Mouse (Mus musculus) heart, embryonic 15.5 days (tissue): ENCODE results near the gene Efna2. TPM values are rescaled to one million over a fixed set of nuclear protein-coding genes. Genes with fewer than 3 reads are reported as not detected.
A peak's percentile ranks its signal among the peaks of the same experiment; 100 is the strongest.

Source experiments
- ATAC-seq: fragments of 200-750 bp; cut with Nextera tagmentation; replicated peaks from 2 replicates; pipeline ENCODE4 v1.8.0; 2017; ENCODE audit warnings: low read depth, moderate TSS enrichment; ENCODE audit not compliant: insufficient number of reproducible peaks, insufficient read depth, low FRiP score
- H3K27ac ChIP-seq: fragments of 300-500 bp; sonication (generic); 2 replicates; pipeline ENCODE4 v1.5.1; 2015; ENCODE audit warnings: mild to moderate bottlenecking, inconsistent platforms
- H3K27me3 ChIP-seq: fragments of 300-500 bp; sonication (generic); 2 replicates; pipeline ENCODE4 v1.6.1; 2015; ENCODE audit warnings: inconsistent platforms
- H3K36me3 ChIP-seq: fragments of 300-500 bp; sonication (generic); 2 replicates; pipeline ENCODE4 v1.6.1; 2015; ENCODE audit warnings: mild to moderate bottlenecking, inconsistent platforms
- H3K4me1 ChIP-seq: fragments of 300-500 bp; sonication (generic); replicated peaks from 2 replicates; pipeline ENCODE4 v1.6.1; 2015; ENCODE audit warnings: inconsistent platforms
- H3K4me2 ChIP-seq: fragments of 300-500 bp; sonication (generic); 2 replicates; pipeline ENCODE4 v1.6.1; 2015; ENCODE audit warnings: inconsistent platforms, mild to moderate bottlenecking, moderate library complexity
- H3K4me3 ChIP-seq: fragments of 300-500 bp; sonication (generic); 2 replicates; pipeline ENCODE4 v1.5.1; 2015; ENCODE audit warnings: mild to moderate bottlenecking, inconsistent platforms
- H3K9ac ChIP-seq: fragments of 300-500 bp; sonication (generic); 2 replicates; pipeline ENCODE4 v1.6.1; 2015; ENCODE audit warnings: mild to moderate bottlenecking, inconsistent platforms
- H3K9me3 ChIP-seq: fragments of 300-500 bp; sonication (generic); replicated peaks from 2 replicates; pipeline ENCODE4 v1.6.1; 2016; ENCODE audit warnings: inconsistent platforms
- WGBS: fragments of 180-500 bp; shearing (Covaris S2); methylation state at CpG from one replicate; pipeline ENCODE4 v1.1.7; 2015; ENCODE audit warnings: mixed read lengths; 5-methylcytosine and 5-hydroxymethylcytosine counted together
- polyA plus RNA-seq: library from polyadenylated mRNA; unstranded; fragments of >200 nt; fragmentation: Nextera tagmentation; extraction: Ambion mirVana; gene quantifications from 2 replicates; pipeline ENCODE4 v1.2.1, GENCODE M21; 2015

The Efna2 gene
- polyA plus RNA-seq, 1 experiment from 2014 or later, result 8.6 TPM

- WGBS, result 49% methylated on average over 27 of the region's 27 CpGs
- peaks cover 24% of the 10 kb centered on the region for H3K4me1 ChIP-seq
- peaks cover 36% of the 10 kb centered on the region for H3K27me3 ChIP-seq
- H3K9ac ChIP-seq, result no peak overlapping the region
- H3K9me3 ChIP-seq, result no peaks in the 10 kb centered on the region
- no peak for ATAC-seq
- no peaks in the 10 kb centered on the region for H3K36me3 ChIP-seq
- H3K27ac ChIP-seq, result no peak overlapping the region
- H3K4me2 ChIP-seq, result no peak overlapping the region
- H3K4me3 ChIP-seq, result no peak overlapping the region
Observed at GRCm38 (mm10) chr10:80186649-80187048, 7.4 kb downstream of the Efna2 start.

- H3K36me3 ChIP-seq, result no peaks in the 10 kb centered on the region
- no peak overlapping the region for H3K27ac ChIP-seq
- no peaks in the 10 kb centered on the region for H3K9me3 ChIP-seq
- H3K4me3 ChIP-seq, result no peak overlapping the region
- no peak overlapping the region for H3K4me2 ChIP-seq
- peaks cover 46% of the 10 kb centered on the region for H3K27me3 ChIP-seq
- H3K9ac ChIP-seq, result no peak overlapping the region
- ATAC-seq, result no peak
- H3K4me1 ChIP-seq, result peaks cover 24% of the 10 kb centered on the region
- WGBS, result 84% methylated on average over 10 of the region's 10 CpGs
Observed at GRCm38 (mm10) chr10:80187739-80188138, 8.5 kb downstream of the Efna2 start.

- Histone ChIP-seq H3K27me3 (peaks cover 51% of the 10 kb centered on the region), H3K4me3 (no peak overlapping the region), H3K4me2 (no peak overlapping the region), H3K9ac (no peak overlapping the region), H3K9me3 (no peaks in the 10 kb centered on the region), H3K27ac (no peak overlapping the region), H3K36me3 (no peaks in the 10 kb centered on the region), H3K4me1 (peaks cover 24% of the 10 kb centered on the region)
- 88% methylated on average over 15 of the region's 15 CpGs for WGBS
- ATAC-seq, result no peak
Observed at GRCm38 (mm10) chr10:80188453-80189024, 9.3 kb downstream of the Efna2 start.

- H3K27ac ChIP-seq, result no peak overlapping the region
- peaks cover 24% of the 10 kb centered on the region for H3K4me1 ChIP-seq
- WGBS, result 14% methylated on average over 21 of the region's 21 CpGs
- no peak for ATAC-seq
- no peaks in the 10 kb centered on the region for H3K9me3 ChIP-seq
- H3K36me3 ChIP-seq, result no peaks in the 10 kb centered on the region
- H3K4me3 ChIP-seq, result peak overlapping the region; percentile 51
- peak overlapping the region; percentile 90 for H3K4me2 ChIP-seq
- H3K9ac ChIP-seq, result peak overlapping the region; percentile 53
- H3K27me3 ChIP-seq, result peaks cover 51% of the 10 kb centered on the region
Observed at GRCm38 (mm10) chr10:80189999-80190398, 10.7 kb downstream of the Efna2 start.

GRCm38 (mm10) chr10:80190491-80191051 is 11.3 kb downstream of the Efna2 start:
- Histone ChIP-seq H3K4me3 (peak overlapping the region; percentile 51), H3K27me3 (peaks cover 49% of the 10 kb centered on the region), H3K36me3 (no peaks in the 10 kb centered on the region), H3K4me1 (peaks cover 24% of the 10 kb centered on the region), H3K9ac (peak overlapping the region; percentile 53), H3K9me3 (no peaks in the 10 kb centered on the region), H3K4me2 (peak overlapping the region; percentile 90), H3K27ac (no peak overlapping the region)
- WGBS, result under 1% methylated on average over 48 of the region's 48 CpGs
- ATAC-seq, result no peak; the same call in 1 of the 2 replicates

- H3K36me3 ChIP-seq, result no peaks in the 10 kb centered on the region
- no peak overlapping the region for H3K4me2 ChIP-seq
- peaks cover 38% of the 10 kb centered on the region for H3K27me3 ChIP-seq
- H3K9ac ChIP-seq, result no peak overlapping the region
- no peak overlapping the region for H3K27ac ChIP-seq
- H3K4me1 ChIP-seq, result peaks cover 15% of the 10 kb centered on the region
- H3K4me3 ChIP-seq, result no peak overlapping the region
- no peaks in the 10 kb centered on the region for H3K9me3 ChIP-seq
- ATAC-seq, result no peak
- WGBS, result 59% methylated on average over 6 of the region's 6 CpGs
Observed at GRCm38 (mm10) chr10:80193976-80194375, 14.7 kb downstream of the Efna2 start.

GRCm38 (mm10) chr10:80194441-80194840 is 15.2 kb downstream of the Efna2 start:
- H3K4me2 ChIP-seq, result no peak overlapping the region
- ATAC-seq, result no peak
- H3K9ac ChIP-seq, result no peak overlapping the region
- 69% methylated on average over 8 of the region's 8 CpGs for WGBS
- H3K27ac ChIP-seq, result no peak overlapping the region
- H3K27me3 ChIP-seq, result peaks cover 35% of the 10 kb centered on the region
- no peak overlapping the region for H3K4me3 ChIP-seq
- H3K4me1 ChIP-seq, result peaks cover 15% of the 10 kb centered on the region
- no peaks in the 10 kb centered on the region for H3K36me3 ChIP-seq
- H3K9me3 ChIP-seq, result no peaks in the 10 kb centered on the region

GRCm38 (mm10) chr10:80196167-80196566 is 16.9 kb downstream of the Efna2 start:
- Histone ChIP-seq H3K27me3 (peaks cover 18% of the 10 kb centered on the region), H3K4me3 (no peak overlapping the region), H3K9ac (no peak overlapping the region), H3K4me1 (peaks cover 3% of the 10 kb centered on the region), H3K36me3 (no peaks in the 10 kb centered on the region), H3K27ac (no peak overlapping the region), H3K9me3 (no peaks in the 10 kb centered on the region), H3K4me2 (no peak overlapping the region)
- no peak for ATAC-seq
- 94% methylated on average over 1 of the region's 1 CpGs for WGBS

- no peak overlapping the region for H3K4me2 ChIP-seq
- no peaks in the 10 kb centered on the region for H3K36me3 ChIP-seq
- H3K4me1 ChIP-seq, result peaks cover 3% of the 10 kb centered on the region
- H3K9me3 ChIP-seq, result no peaks in the 10 kb centered on the region
- H3K9ac ChIP-seq, result no peak overlapping the region
- WGBS, result 83% methylated on average over 33 of the region's 33 CpGs
- H3K4me3 ChIP-seq, result no peak overlapping the region
- ATAC-seq, result no peak
- H3K27ac ChIP-seq, result no peak overlapping the region
- H3K27me3 ChIP-seq, result peaks cover 13% of the 10 kb centered on the region
Observed at GRCm38 (mm10) chr10:80196778-80197581, 17.7 kb downstream of the Efna2 start.

- Histone ChIP-seq H3K36me3 (no peaks in the 10 kb centered on the region), H3K4me3 (no peak overlapping the region), H3K4me1 (peaks cover 3% of the 10 kb centered on the region), H3K27ac (no peak overlapping the region), H3K4me2 (no peak overlapping the region), H3K9ac (no peak overlapping the region), H3K27me3 (no peaks in the 10 kb centered on the region), H3K9me3 (no peaks in the 10 kb centered on the region)
- peak; percentile 65 for ATAC-seq
- 49% methylated on average over 3 of the region's 3 CpGs for WGBS
Observed at GRCm38 (mm10) chr10:80199440-80200008, 20.2 kb downstream of the Efna2 start.

- no peak for ATAC-seq
- H3K27me3 ChIP-seq, result no peaks in the 10 kb centered on the region
- peaks cover 3% of the 10 kb centered on the region for H3K4me1 ChIP-seq
- H3K4me3 ChIP-seq, result no peak overlapping the region
- H3K27ac ChIP-seq, result no peak overlapping the region
- no peak overlapping the region for H3K4me2 ChIP-seq
- no peaks in the 10 kb centered on the region for H3K36me3 ChIP-seq
- no peaks in the 10 kb centered on the region for H3K9me3 ChIP-seq
- H3K9ac ChIP-seq, result no peak overlapping the region
- 75% methylated on average over 6 of the region's 6 CpGs for WGBS
Observed at GRCm38 (mm10) chr10:80200485-80200884, 21.2 kb downstream of the Efna2 start.
